Mouse (Mus musculus): ENCODE data around the gene Polr2j. TPM values are rescaled to one million over a fixed set of nuclear protein-coding genes. Genes with fewer than 3 reads are reported as not detected.
A peak's percentile ranks its signal among the peaks of the same experiment; 100 is the strongest.
"Not testable (repeated sequence)": the region's sequence is repeated elsewhere in the genome, so short reads cannot be mapped to it uniquely, and the experiment has no call there.

Polr2j gene
- polyA plus RNA-seq, 1 experiment from 2014 or later: 184 TPM

GRCm38 (mm10) chr5:136143161-136143755, 26.8 kb downstream of the Polr2j start:
- Histone ChIP-seq H3K36me3 (ENCODE audit: insufficient read depth, low read length) (0 out of 2 replicates have a peak, but pooled peaks cover 14% of the 10 kb centered on the region), H3K9me3 (ENCODE audit: low read length) (no peaks in the 10 kb centered on the region), H3K4me3 (ENCODE audit: low read depth, low read length) (no peak overlapping the region), H3K4me1 (ENCODE audit: insufficient read depth, low read depth, low read length) (no peaks in the 10 kb centered on the region), H3K9ac (replicated peaks; ENCODE audit: low read depth) (no peak overlapping the region), H3K4me2 (replicated peaks; ENCODE audit: low read depth, low read length) (no peak overlapping the region), H3K27me3 (replicated peaks; ENCODE audit: insufficient read depth, low read length) (no peaks in the 10 kb centered on the region), H3K27ac (ENCODE audit: low read length) (no peak overlapping the region)
- ATAC-seq: no peak
- TF ChIP-seq EP300 (IDR thresholded peaks at IDR 0.05) (no peak), CTCF (IDR thresholded peaks at IDR 0.05) (peak; percentile 48)
- no peak for DNase-seq (ENCODE audit: low spot score)
- WGBS: 84% methylated on average over 6 of the region's 6 CpGs

- Histone ChIP-seq H3K4me2 (replicated peaks; ENCODE audit: low read depth, low read length) (no peak overlapping the region), H3K4me3 (ENCODE audit: low read depth, low read length) (no peak overlapping the region), H3K9ac (replicated peaks; ENCODE audit: low read depth) (no peak overlapping the region), H3K27me3 (replicated peaks; ENCODE audit: insufficient read depth, low read length) (no peaks in the 10 kb centered on the region), H3K4me1 (ENCODE audit: insufficient read depth, low read depth, low read length) (no peaks in the 10 kb centered on the region), H3K9me3 (ENCODE audit: low read length) (no peaks in the 10 kb centered on the region), H3K36me3 (ENCODE audit: insufficient read depth, low read length) (0 out of 2 replicates have a peak, but pooled peaks cover 14% of the 10 kb centered on the region), H3K27ac (ENCODE audit: low read length) (no peak overlapping the region)
- TF ChIP-seq CTCF (IDR thresholded peaks at IDR 0.05): no peak
- no peak for TF ChIP-seq EP300 (IDR thresholded peaks at IDR 0.05)
- DNase-seq (ENCODE audit: low spot score) (peak; percentile 51), ATAC-seq (peak; percentile 79)
- 41% methylated on average over 12 of the region's 12 CpGs for WGBS
These were observed 28.4 kb downstream of the Polr2j start for GRCm38 (mm10) chr5:136144606-136145430.

- no peaks in the 10 kb centered on the region for H3K4me1 ChIP-seq (ENCODE audit: insufficient read depth, low read depth, low read length)
- WGBS: 93% methylated on average over 1 of the region's 1 CpGs
- no peak overlapping the region for H3K4me3 ChIP-seq (ENCODE audit: low read depth, low read length)
- H3K27me3 ChIP-seq (replicated peaks; ENCODE audit: insufficient read depth, low read length): no peaks in the 10 kb centered on the region
- H3K27ac ChIP-seq (ENCODE audit: low read length): no peak overlapping the region
- DNase-seq (ENCODE audit: low spot score) (no peak), ATAC-seq (no peak)
- TF ChIP-seq CTCF (IDR thresholded peaks at IDR 0.05) (no peak), EP300 (IDR thresholded peaks at IDR 0.05) (no peak)
- no peak overlapping the region for H3K9ac ChIP-seq (replicated peaks; ENCODE audit: low read depth)
- no peak overlapping the region for H3K4me2 ChIP-seq (replicated peaks; ENCODE audit: low read depth, low read length)
- no peaks in the 10 kb centered on the region for H3K36me3 ChIP-seq (ENCODE audit: insufficient read depth, low read length)
- H3K9me3 ChIP-seq (ENCODE audit: low read length): no peaks in the 10 kb centered on the region
These were observed 30.5 kb downstream of the Polr2j start for GRCm38 (mm10) chr5:136146936-136147335.

- WGBS: 66% methylated on average over 8 of the region's 8 CpGs
- H3K9ac ChIP-seq (replicated peaks; ENCODE audit: low read depth): no peak overlapping the region
- no peak for ATAC-seq
These were observed 31.3 kb downstream of the Polr2j start for GRCm38 (mm10) chr5:136147704-136148103.

GRCm38 (mm10) chr5:136149134-136149576, 32.7 kb downstream of the Polr2j start:
- not testable (repeated sequence) for DNase-seq (ENCODE audit: low spot score); H3K27me3 ChIP-seq (replicated peaks; ENCODE audit: insufficient read depth, low read length); H3K4me2 ChIP-seq (replicated peaks; ENCODE audit: low read depth, low read length); H3K27ac ChIP-seq (ENCODE audit: low read length); H3K9me3 ChIP-seq (ENCODE audit: low read length); H3K4me3 ChIP-seq (ENCODE audit: low read depth, low read length); H3K36me3 ChIP-seq (ENCODE audit: insufficient read depth, low read length); H3K4me1 ChIP-seq (ENCODE audit: insufficient read depth, low read depth, low read length); ATAC-seq; H3K9ac ChIP-seq (replicated peaks; ENCODE audit: low read depth)
- WGBS: 68% methylated on average over 5 of the region's 5 CpGs

More at GRCm38 (mm10) chr5:136147704-136148103, 31.3 kb downstream of the Polr2j start:
- no peaks in the 10 kb centered on the region for H3K4me1 ChIP-seq (ENCODE audit: insufficient read depth, low read depth, low read length)
- DNase-seq (ENCODE audit: low spot score): no peak
- no peaks in the 10 kb centered on the region for H3K27me3 ChIP-seq (replicated peaks; ENCODE audit: insufficient read depth, low read length)
- no peaks in the 10 kb centered on the region for H3K36me3 ChIP-seq (ENCODE audit: insufficient read depth, low read length)
- TF ChIP-seq EP300 (IDR thresholded peaks at IDR 0.05): no peak
- no peak for TF ChIP-seq CTCF (IDR thresholded peaks at IDR 0.05)
- no peaks in the 10 kb centered on the region for H3K9me3 ChIP-seq (ENCODE audit: low read length)
- H3K4me3 ChIP-seq (ENCODE audit: low read depth, low read length): no peak overlapping the region
- no peak overlapping the region for H3K4me2 ChIP-seq (replicated peaks; ENCODE audit: low read depth, low read length)
- no peak overlapping the region for H3K27ac ChIP-seq (ENCODE audit: low read length)

- Histone ChIP-seq H3K27ac (ENCODE audit: low read length) (no peak overlapping the region), H3K9ac (replicated peaks; ENCODE audit: low read depth) (no peak overlapping the region), H3K4me2 (replicated peaks; ENCODE audit: low read depth, low read length) (no peak overlapping the region), H3K4me1 (ENCODE audit: insufficient read depth, low read depth, low read length) (no peaks in the 10 kb centered on the region), H3K9me3 (ENCODE audit: low read length) (no peaks in the 10 kb centered on the region), H3K27me3 (replicated peaks; ENCODE audit: insufficient read depth, low read length) (no peaks in the 10 kb centered on the region), H3K36me3 (ENCODE audit: insufficient read depth, low read length) (no peaks in the 10 kb centered on the region), H3K4me3 (ENCODE audit: low read depth, low read length) (no peak overlapping the region)
- WGBS: 77% methylated on average over 8 of the region's 8 CpGs
- TF ChIP-seq CTCF (IDR thresholded peaks at IDR 0.05): no peak
- TF ChIP-seq EP300 (IDR thresholded peaks at IDR 0.05): no peak
- ATAC-seq (no peak), DNase-seq (ENCODE audit: low spot score) (no peak)
These were observed 35.9 kb downstream of the Polr2j start for GRCm38 (mm10) chr5:136152365-136152764.
